Mouse (Mus musculus) G1E (cell line): ENCODE measurements around the gene Spag9.

Experiments used
- CTCF ChIP-seq: IDR thresholded peaks from 2 replicates; pipeline ENCODE4 v1.5.1; 2012; ENCODE audit warnings: low read depth, low read length, inconsistent platforms, mixed read lengths
- GATA1 ChIP-seq: IDR thresholded peaks from 2 replicates; pipeline ENCODE4 v1.6.1; 2012; ENCODE audit warnings: borderline replicate concordance, low read length, inconsistent platforms, mixed read lengths
- GATA2 ChIP-seq: IDR thresholded peaks from 2 replicates; pipeline ENCODE4 v1.6.1; 2012; ENCODE audit warnings: low read depth, low read length, inconsistent platforms, borderline replicate concordance
- POLR2AphosphoS5 ChIP-seq: IDR thresholded peaks from 2 replicates; pipeline ENCODE4 v1.6.1; 2012; ENCODE audit warnings: low read depth, low read length, inconsistent platforms; ENCODE audit not compliant: insufficient replicate concordance

GRCm38 (mm10) chr11:94165745-94166144 is 169.9 kb downstream of the Spag9 start:
- TF ChIP-seq CTCF = no peak
- TF ChIP-seq POLR2AphosphoS5 = no peak
- TF ChIP-seq GATA1 = no peak
- TF ChIP-seq GATA2 = no peak
